Mouse (Mus musculus): ENCODE data around the gene Cd40. TPM values are rescaled to one million over a fixed set of nuclear protein-coding genes. Genes with fewer than 3 reads are reported as not detected.

Gene Cd40
- polyA plus RNA-seq, 2 experiments = 2.4 to 3.0 TPM

DNA sequence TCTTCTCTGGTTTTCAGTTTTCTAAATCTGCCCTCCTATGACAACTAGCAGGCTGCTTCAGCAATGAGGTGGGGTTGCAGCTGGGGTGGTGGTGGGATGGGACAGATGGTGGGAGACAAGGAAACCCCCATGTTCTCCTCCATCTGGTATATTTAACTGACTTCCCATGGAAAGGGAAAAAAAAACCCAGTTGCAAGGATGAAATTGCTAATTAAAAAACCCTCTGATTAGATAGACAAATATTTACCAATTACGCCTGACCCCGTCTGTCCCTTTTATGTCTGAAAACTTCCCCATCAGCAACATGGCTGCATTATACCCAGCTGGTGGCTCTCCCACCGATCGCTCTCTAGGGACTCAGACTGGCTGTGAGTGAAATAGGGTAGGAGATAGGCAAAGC lies 31.2 kb downstream of the Cd40 start:
- 67% methylated on average over 4 of the region's 4 CpGs for WGBS (ENCODE audit: insufficient replicate concordance)
- Histone ChIP-seq H3K27me3 (ENCODE audit: control insufficient read depth, insufficient read depth, low read length) (no peaks in the 10 kb centered on the region), H3K4me3 (ENCODE audit: insufficient read depth in 1 of 2, low read depth in 2 of 2, low read length in 2 of 2) (no peak overlapping the region), H3K4me2 (ENCODE audit: low read depth) (no peak overlapping the region), H3K27ac (no peak overlapping the region), H3K4me1 (replicated peaks; ENCODE audit: control insufficient read depth in 2 of 2, insufficient read depth in 2 of 2, low read length in 1 of 2) (no peaks in the 10 kb centered on the region), H3K9ac (replicated peaks) (no peak overlapping the region), H3K36me3 (replicated peaks; ENCODE audit: control insufficient read depth, insufficient read depth, low read depth) (no peaks in the 10 kb centered on the region), H3K9me3 (ENCODE audit: control insufficient read depth, low read length) (no peaks in the 10 kb centered on the region)
- no peak for TF ChIP-seq EP300 (IDR thresholded peaks at IDR 0.05; ENCODE audit: low read depth)
- DNase-seq (ENCODE audit: low read depth in 3 of 3, low spot score in 3 of 3) = no peak
- ATAC-seq (ENCODE audit: insufficient read depth) = no peak

DNA sequence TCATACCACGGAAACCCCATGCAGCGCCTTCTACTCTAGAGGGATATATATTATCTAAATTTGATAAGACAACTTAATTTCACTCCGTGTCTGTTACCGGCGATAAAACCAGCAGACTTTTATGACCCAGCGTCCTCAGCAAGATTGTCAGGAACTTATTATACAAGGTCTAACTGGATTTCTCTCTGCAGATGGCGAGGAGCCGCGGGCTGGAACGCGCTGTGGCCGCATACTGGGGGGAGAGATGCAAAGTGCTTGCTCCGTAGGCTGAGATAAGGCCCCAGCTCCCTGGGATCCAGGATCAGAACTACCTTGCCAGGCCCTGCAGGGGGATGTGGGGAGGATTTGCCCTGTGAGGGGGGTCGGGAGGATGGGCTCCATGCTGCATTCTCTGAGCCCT lies 34.0 kb downstream of the Cd40 start:
- no peaks in the 10 kb centered on the region for H3K27me3 ChIP-seq (ENCODE audit: control insufficient read depth, insufficient read depth, low read length)
- DNase-seq (ENCODE audit: low read depth in 3 of 3, low spot score in 3 of 3) (no peak), ATAC-seq (ENCODE audit: insufficient read depth) (no peak)
- no peak overlapping the region for H3K9ac ChIP-seq (replicated peaks)
- no peak overlapping the region for H3K4me2 ChIP-seq (ENCODE audit: low read depth)
- H3K27ac ChIP-seq = no peak overlapping the region
- no peak overlapping the region for H3K4me3 ChIP-seq (ENCODE audit: insufficient read depth in 1 of 2, low read depth in 2 of 2, low read length in 2 of 2)
- H3K4me1 ChIP-seq (replicated peaks; ENCODE audit: control insufficient read depth in 2 of 2, insufficient read depth in 2 of 2, low read length in 1 of 2) = no peaks in the 10 kb centered on the region
- WGBS (ENCODE audit: insufficient replicate concordance) = 37% methylated on average over 14 of the region's 14 CpGs
- H3K36me3 ChIP-seq (replicated peaks; ENCODE audit: control insufficient read depth, insufficient read depth, low read depth) = no peaks in the 10 kb centered on the region
- TF ChIP-seq CTCF (IDR thresholded peaks at IDR 0.05; ENCODE audit: low read depth) (no peak), EP300 (IDR thresholded peaks at IDR 0.05; ENCODE audit: low read depth) (no peak)
- H3K9me3 ChIP-seq (ENCODE audit: control insufficient read depth, low read length) = no peaks in the 10 kb centered on the region

DNA sequence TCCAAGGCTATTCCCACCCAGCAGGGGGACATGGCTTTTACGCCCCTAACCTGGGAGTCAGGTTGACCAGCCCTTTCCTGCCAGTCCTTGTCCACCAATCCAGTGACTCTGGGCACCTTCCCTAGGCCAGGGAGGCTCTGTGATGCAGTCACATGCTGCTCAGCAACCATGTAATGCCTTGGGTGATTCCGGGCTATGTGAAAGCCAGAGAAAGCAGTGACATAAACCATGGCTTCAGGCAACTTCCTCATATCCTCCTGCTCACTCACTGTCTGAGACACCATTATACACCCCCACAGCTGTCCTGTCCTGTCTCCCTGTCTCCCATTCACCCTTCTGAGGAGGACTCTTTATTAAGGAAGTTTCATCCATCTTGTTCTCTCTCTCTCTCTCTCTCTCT lies 35.2 kb downstream of the Cd40 start, which contains the start of gene 1700025C18Rik:
1700025C18Rik (minus strand) TSS at position 101 of the 400 bp plus-strand sequence.
- no peak for ATAC-seq (ENCODE audit: insufficient read depth)
- WGBS (ENCODE audit: insufficient replicate concordance) = 53% methylated on average over 2 of the region's 2 CpGs
- H3K4me2 ChIP-seq (ENCODE audit: low read depth) = no peak within 1 kb of the TSS

DNA sequence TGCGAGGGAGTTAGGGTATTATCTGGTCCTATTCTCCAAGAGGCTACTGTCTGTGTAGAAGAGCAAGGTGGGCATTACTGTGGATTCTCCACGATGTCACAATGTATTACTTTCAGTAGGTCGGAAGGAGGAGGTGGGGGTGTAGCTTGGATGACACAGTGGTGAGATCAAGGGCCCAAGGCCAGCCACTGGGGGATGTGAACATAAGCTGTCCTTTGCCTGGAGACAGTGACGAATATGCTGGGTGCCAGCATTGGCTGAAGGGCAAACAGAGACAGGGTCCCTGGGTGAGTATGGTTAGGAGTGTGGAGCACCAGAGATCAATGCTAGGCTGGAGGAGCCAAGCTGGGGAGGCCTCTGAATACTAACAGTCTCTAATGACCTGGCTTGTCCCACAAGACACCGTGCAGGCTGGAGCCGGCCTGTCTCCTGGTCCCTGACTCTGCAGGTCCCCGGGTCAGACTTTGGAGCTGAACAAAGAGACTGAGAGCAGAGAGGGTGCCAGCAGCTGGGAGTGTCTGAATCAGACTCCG lies 36.1 kb downstream of the Cd40 start:
- Histone ChIP-seq H3K27me3 (ENCODE audit: control insufficient read depth, insufficient read depth, low read length) (no peaks in the 10 kb centered on the region), H3K9me3 (ENCODE audit: control insufficient read depth, low read length) (no peaks in the 10 kb centered on the region), H3K4me3 (ENCODE audit: insufficient read depth in 1 of 2, low read depth in 2 of 2, low read length in 2 of 2) (no peak overlapping the region), H3K4me1 (replicated peaks; ENCODE audit: control insufficient read depth in 2 of 2, insufficient read depth in 2 of 2, low read length in 1 of 2) (no peaks in the 10 kb centered on the region), H3K9ac (replicated peaks) (no peak overlapping the region), H3K27ac (no peak overlapping the region), H3K4me2 (ENCODE audit: low read depth) (no peak overlapping the region), H3K36me3 (replicated peaks; ENCODE audit: control insufficient read depth, insufficient read depth, low read depth) (no peaks in the 10 kb centered on the region)
- ATAC-seq (ENCODE audit: insufficient read depth) (no peak), DNase-seq (ENCODE audit: low read depth in 3 of 3, low spot score in 3 of 3) (no peak)
- TF ChIP-seq CTCF (IDR thresholded peaks at IDR 0.05; ENCODE audit: low read depth) (no peak), EP300 (IDR thresholded peaks at IDR 0.05; ENCODE audit: low read depth) (no peak)
- WGBS (ENCODE audit: insufficient replicate concordance) = 52% methylated on average over 8 of the region's 8 CpGs

More for the DNA sequence above, 35.2 kb downstream of the Cd40 start, which contains the start of gene 1700025C18Rik:
- no peaks in the 10 kb centered on the region for H3K4me1 ChIP-seq (replicated peaks; ENCODE audit: control insufficient read depth in 2 of 2, insufficient read depth in 2 of 2, low read length in 1 of 2)
- TF ChIP-seq CTCF (IDR thresholded peaks at IDR 0.05; ENCODE audit: low read depth) (no peak), EP300 (IDR thresholded peaks at IDR 0.05; ENCODE audit: low read depth) (no peak)
- no peak for DNase-seq (ENCODE audit: low read depth in 3 of 3, low spot score in 3 of 3)
- H3K27ac ChIP-seq = no peak within 1 kb of the TSS
- no peak within 1 kb of the TSS for H3K4me3 ChIP-seq (ENCODE audit: insufficient read depth in 1 of 2, low read depth in 2 of 2, low read length in 2 of 2)
- H3K9ac ChIP-seq (replicated peaks) = no peak within 1 kb of the TSS
- H3K36me3 ChIP-seq (replicated peaks; ENCODE audit: control insufficient read depth, insufficient read depth, low read depth) = no peaks in the 10 kb centered on the region
- H3K27me3 ChIP-seq (ENCODE audit: control insufficient read depth, insufficient read depth, low read length) = no peaks in the 10 kb centered on the region
- H3K9me3 ChIP-seq (ENCODE audit: control insufficient read depth, low read length) = no peaks in the 10 kb centered on the region

DNA sequence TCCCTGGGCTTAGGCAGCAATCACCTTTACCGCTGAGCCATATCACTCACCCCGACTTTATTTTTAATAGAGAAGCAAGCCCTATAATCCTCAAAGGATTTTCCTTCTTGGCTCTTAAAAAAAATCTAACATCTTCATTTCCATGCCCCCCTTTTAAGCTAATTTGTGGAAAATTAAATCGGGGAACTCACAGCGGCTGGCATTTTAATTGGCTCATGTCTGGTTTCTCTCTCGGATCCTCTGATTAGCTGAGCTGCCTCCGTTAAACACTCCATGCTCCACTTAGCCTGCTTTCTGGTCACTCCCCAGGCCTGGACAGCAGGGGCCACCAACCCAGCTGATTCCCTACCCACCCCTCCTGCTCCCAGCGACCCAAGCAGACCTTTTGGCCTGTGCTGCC lies 37.0 kb downstream of the Cd40 start:
- H3K4me1 ChIP-seq (replicated peaks; ENCODE audit: control insufficient read depth in 2 of 2, insufficient read depth in 2 of 2, low read length in 1 of 2) = no peaks in the 10 kb centered on the region
- no peak overlapping the region for H3K9ac ChIP-seq (replicated peaks)
- no peak overlapping the region for H3K4me3 ChIP-seq (ENCODE audit: insufficient read depth in 1 of 2, low read depth in 2 of 2, low read length in 2 of 2)
- H3K27ac ChIP-seq = no peak overlapping the region
- H3K27me3 ChIP-seq (ENCODE audit: control insufficient read depth, insufficient read depth, low read length) = no peaks in the 10 kb centered on the region
- no peaks in the 10 kb centered on the region for H3K9me3 ChIP-seq (ENCODE audit: control insufficient read depth, low read length)
- no peaks in the 10 kb centered on the region for H3K36me3 ChIP-seq (replicated peaks; ENCODE audit: control insufficient read depth, insufficient read depth, low read depth)
- DNase-seq (ENCODE audit: low read depth in 3 of 3, low spot score in 3 of 3) = no peak
- no peak for TF ChIP-seq EP300 (IDR thresholded peaks at IDR 0.05; ENCODE audit: low read depth)
- no peak for TF ChIP-seq CTCF (IDR thresholded peaks at IDR 0.05; ENCODE audit: low read depth)
- ATAC-seq (ENCODE audit: insufficient read depth) = no peak
- H3K4me2 ChIP-seq (ENCODE audit: low read depth) = no peak overlapping the region
- 60% methylated on average over 7 of the region's 7 CpGs for WGBS (ENCODE audit: insufficient replicate concordance)
